Comparison of ENCODE assay signal across 9 mouse cellular contexts in the genomic region with DNA sequence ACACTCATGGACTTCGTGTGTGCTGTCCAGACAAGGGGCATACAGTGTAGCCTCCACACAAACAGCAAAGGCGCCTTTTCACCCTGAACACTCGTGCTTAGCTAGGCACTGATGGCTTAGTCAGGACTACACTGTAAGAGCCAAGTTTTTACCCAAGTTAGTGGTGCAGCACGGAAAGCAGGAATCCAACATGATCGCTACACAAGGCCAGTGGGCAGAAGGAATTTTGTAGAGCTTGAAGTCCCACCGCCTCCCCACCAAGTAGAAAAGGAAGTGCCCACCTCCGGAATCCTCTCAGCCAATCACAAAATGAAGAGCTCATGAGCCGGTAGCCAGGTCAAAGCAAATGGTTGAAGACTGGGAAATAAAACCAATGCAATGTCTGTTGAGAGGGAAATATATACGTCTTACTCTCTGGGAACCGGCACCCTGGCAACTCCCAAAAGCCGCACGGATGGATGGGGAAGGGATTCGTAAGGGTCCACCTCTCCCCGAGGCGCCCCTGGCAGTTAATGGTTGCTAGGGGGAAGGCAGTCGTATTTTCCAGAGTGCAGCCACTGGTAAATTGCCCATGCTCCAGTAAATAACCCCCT. TPM values are rescaled to one million over a fixed set of nuclear protein-coding genes. Genes with fewer than 3 reads are reported as not detected.
DNase-seq lines count a peak whose midpoint lies in the region; ATAC-seq and TF ChIP-seq lines count a peak whose summit lies in the region.
"Had no signal": no experiment of that assay in that cellular context is flagged by ENCODE, and none has a peak within 500 bp of the region (broad histone marks: within the 10 kb centered on the region; RNA-seq: fewer than 3 reads in every experiment).

No protein-coding gene starts in this region.

- peak overlapping the region; percentile 36; the same call in 1 of the 2 replicates for H3K9ac ChIP-seq in ES-E14 (ENCODE audit: insufficient read depth, low read depth, low read length, poor library complexity, severe bottlenecking)
- H3K9ac ChIP-seq in forebrain, embryonic 13.5 days = no peak overlapping the region

- H3K9me3 ChIP-seq in heart, embryonic 10.5 days = no peaks in the 10 kb centered on the region
- H3K9me3 ChIP-seq in ES-E14 (ENCODE audit: control insufficient read depth, insufficient read depth, low read depth, low read length) = no peaks in the 10 kb centered on the region
- no peaks in the 10 kb centered on the region for H3K9me3 ChIP-seq in forebrain, embryonic 13.5 days (replicated peaks)

- intact Hi-C loops in heart, postnatal 36 days (cut with DNase I) = no loop called here

- peak overlapping the region; percentile 36 for H3K4me2 ChIP-seq in forebrain, embryonic 13.5 days

- ATAC-seq in forebrain, embryonic 13.5 days = no peak
- ATAC-seq in inflammation-experienced regulatory T-cells, adult 6 months = no peak

- H3K4me1 ChIP-seq in heart, embryonic 10.5 days = no peaks in the 10 kb centered on the region
- peaks cover 10% of the 10 kb centered on the region in 2 experiments for H3K4me1 ChIP-seq in ES-E14 (ENCODE audit: control insufficient read depth in 2 of 2, insufficient read depth in 2 of 2, low read length in 2 of 2, poor library complexity in 1 of 2)
- no peaks in the 10 kb centered on the region for H3K4me1 ChIP-seq in forebrain, embryonic 13.5 days
- no peaks in the 10 kb centered on the region for H3K4me1 ChIP-seq in thymus, adult 2 months (replicated peaks; ENCODE audit: control insufficient read depth, insufficient read depth, low read length)

- no peaks in the 10 kb centered on the region for H3K36me3 ChIP-seq in heart, embryonic 10.5 days
- H3K36me3 ChIP-seq in ES-E14 (ENCODE audit: control insufficient read depth, insufficient read depth, low read length, poor library complexity, severe bottlenecking) = no peaks in the 10 kb centered on the region
- H3K36me3 ChIP-seq in forebrain, embryonic 13.5 days (ENCODE audit: poor library complexity, severe bottlenecking) = no peaks in the 10 kb centered on the region
- no peaks in the 10 kb centered on the region for H3K36me3 ChIP-seq in thymus, adult 2 months (ENCODE audit: control insufficient read depth, insufficient read depth, low read length)

- 65% methylated on average over 16 of the region's 16 CpGs for WGBS in heart, embryonic 10.5 days
- 74% methylated on average over 16 of the region's 16 CpGs for WGBS in forebrain, embryonic 13.5 days
- WGBS in thymus, adult 2 months = 91% methylated on average over 16 of the region's 16 CpGs

- no peak for TF ChIP-seq POLR2A in thymus, adult 2 months (IDR thresholded peaks at IDR 0.05; ENCODE audit: control insufficient read depth, extremely low read depth, insufficient read depth, low read length, poor library complexity)

- DNase-seq in heart, embryonic 10.5 days (ENCODE audit: low spot score) = peak; percentile 69
- no peak for DNase-seq in heart, postnatal 36 days
- no peak for DNase-seq in ES-E14 (ENCODE audit: low read depth, low spot score)
- peak; percentile 24 to 61 for DNase-seq in kidney, postnatal 25 days
- no peak for DNase-seq in thymus, adult 2 months
- DNase-seq in ovary, adult 18-20 months (ENCODE audit: low spot score) = no peak
- DNase-seq: adrenal gland, postnatal 36 days had no signal

- in situ Hi-C loops in ES-E14 (cut with MboI; ENCODE audit: low sequenced_read_pairs in 2 of 2, unreplicated experiment in 2 of 2) = no loop called here

- H3K27me3 ChIP-seq in heart, embryonic 10.5 days (ENCODE audit: insufficient read depth, poor library complexity, severe bottlenecking) = no peaks in the 10 kb centered on the region
- no peaks in the 10 kb centered on the region for H3K27me3 ChIP-seq in forebrain, embryonic 13.5 days
- no peaks in the 10 kb centered on the region for H3K27me3 ChIP-seq in thymus, adult 2 months (ENCODE audit: control insufficient read depth, insufficient read depth, low read length)

- H3K4me3 ChIP-seq in heart, embryonic 10.5 days = peak overlapping the region; percentile 13; the same call in 1 of the 2 replicates
- H3K4me3 ChIP-seq in ES-E14 (ENCODE audit: insufficient read depth in 1 of 2, low read depth in 1 of 2, low read length in 2 of 2, poor library complexity in 1 of 2, severe bottlenecking in 1 of 2) = peak overlapping the region; percentile 32 to 43
- H3K4me3 ChIP-seq in forebrain, embryonic 13.5 days = no peak overlapping the region; the same call in 1 of the 2 replicates
- H3K4me3 ChIP-seq in thymus, adult 2 months (ENCODE audit: control insufficient read depth, insufficient read depth, low read length) = no peak overlapping the region

- no peak overlapping the region for H3K27ac ChIP-seq in heart, embryonic 10.5 days
- H3K27ac ChIP-seq in ES-E14 (ENCODE audit: insufficient read depth, low read depth, low read length, poor library complexity, severe bottlenecking) = no peak overlapping the region
- H3K27ac ChIP-seq in forebrain, embryonic 13.5 days = no peak overlapping the region
- no peak overlapping the region for H3K27ac ChIP-seq in thymus, adult 2 months (ENCODE audit: control insufficient read depth, insufficient read depth, low read length)

- no peak for TF ChIP-seq CTCF in thymus, adult 2 months (IDR thresholded peaks at IDR 0.05; ENCODE audit: borderline replicate concordance, control insufficient read depth, extremely low read depth, insufficient read depth, low read length, poor library complexity)

TF ChIP-seq in ES-E14, 5 proteins besides CTCF, POLR2A, EP300 and RAD21:
- no peak for TF ChIP-seq HCFC1 (IDR thresholded peaks at IDR 0.05; ENCODE audit: borderline replicate concordance, insufficient read depth, low read length)
- no peak for TF ChIP-seq MAFK (IDR thresholded peaks at IDR 0.05; ENCODE audit: insufficient read depth, low read depth, low read length)
- no peak for TF ChIP-seq CHD2 (IDR thresholded peaks at IDR 0.05; ENCODE audit: low read depth, low read length)

RNA-seq across cellular contexts. Expression of a gene that starts 13.2 kb away (rescaled TPM):
- 62.6 and 85.3 TPM in 2 replicates for polyA plus RNA-seq in heart, embryonic 10.5 days (2016; fragmentation: Nextera tagmentation; extraction: Ambion mirVana)
- total RNA-seq in heart, postnatal 36 days (2021) = 100 to 1,000 TPM; 139 to 176 TPM
- total RNA-seq in ES-E14 (2012; rRNA removed) = 313 and 410 TPM in 2 replicates
- 11.8 and 12.8 TPM in 2 replicates for polyA plus RNA-seq in forebrain, embryonic 13.5 days (2015; fragmentation: Nextera tagmentation; extraction: Ambion mirVana)
- 10 to 100 TPM in 1 of 3 experiments, 1 to 10 TPM in 2; 6.2 to 11.7 (median 8.9) TPM for polyA plus RNA-seq in inflammation-experienced regulatory T-cells, adult 6 months (2017; shearing (Covaris generic))
- 30.3 and 30.5 TPM in 2 replicates for polyA plus RNA-seq in thymus, adult 2 months (2012; rRNA removed)

Comparison
In these comparisons a context has a peak if more than half of its experiments do, and no peak if none do; other contexts are left out.
1. DNase-seq: peak in heart, embryonic 10.5 days (single experiment) and kidney, postnatal 25 days (2 of 2); none in heart, postnatal 36 days (0 of 2), ES-E14 (single experiment), thymus, adult 2 months (single experiment) and ovary, adult 18-20 months (single experiment).
2. H3K4me3 ChIP-seq: peak in heart, embryonic 10.5 days (single experiment) and ES-E14 (2 of 2); none in forebrain, embryonic 13.5 days (single experiment) and thymus, adult 2 months (single experiment).